Mouse (Mus musculus) intestine, postnatal 0 days (tissue): Measurements from ENCODE around the gene Oard1. TPM values are rescaled to one million over a fixed set of nuclear protein-coding genes. Genes with fewer than 3 reads are reported as not detected.
A peak's percentile ranks its signal among the peaks of the same experiment; 100 is the strongest.

Experiments used
- ATAC-seq: fragments of 200-750 bp; cut with Nextera tagmentation; 2 replicates; pipeline ENCODE4 v1.8.0; 2017; ENCODE audit warnings: mild to moderate bottlenecking, moderate TSS enrichment, moderate library complexity
- H3K27ac ChIP-seq: fragments of 300-500 bp; sonication (generic); 2 replicates; pipeline ENCODE4 v1.5.1; 2014; ENCODE audit warnings: mild to moderate bottlenecking, low read depth, low read length, moderate library complexity
- H3K27me3 ChIP-seq: fragments of 300-500 bp; sonication (generic); replicated peaks from 2 replicates; pipeline ENCODE4 v1.6.1; 2014; ENCODE audit warnings: low read length, mixed read lengths; ENCODE audit not compliant: control insufficient read depth, insufficient read depth
- H3K36me3 ChIP-seq: fragments of 300-500 bp; sonication (generic); 2 replicates; pipeline ENCODE4 v1.6.1; 2014; ENCODE audit warnings: mild to moderate bottlenecking, moderate library complexity; ENCODE audit not compliant: control insufficient read depth, insufficient read depth
- H3K4me1 ChIP-seq: fragments of 300-500 bp; sonication (generic); replicated peaks from 2 replicates; pipeline ENCODE4 v1.6.1; 2014; ENCODE audit warnings: antibody characterized with exemption, low read length, mixed read lengths; ENCODE audit not compliant: control insufficient read depth, insufficient read depth
- H3K4me2 ChIP-seq: fragments of 300-500 bp; sonication (generic); replicated peaks from 2 replicates; pipeline ENCODE4 v1.6.1; 2014; ENCODE audit warnings: low read depth, mild to moderate bottlenecking, moderate library complexity
- H3K4me3 ChIP-seq: fragments of 300-500 bp; sonication (generic); 2 replicates; pipeline ENCODE4 v1.5.1; 2014; ENCODE audit warnings: low read depth, low read length
- H3K9ac ChIP-seq: fragments of 300-500 bp; sonication (generic); 2 replicates; pipeline ENCODE4 v1.6.1; 2014; ENCODE audit warnings: mild to moderate bottlenecking, low read depth, low read length
- H3K9me3 ChIP-seq: fragments of 300-500 bp; sonication (generic); 2 replicates; pipeline ENCODE4 v1.6.1; 2016; ENCODE audit warnings: mixed run types; ENCODE audit not compliant: control insufficient read depth
- CTCF ChIP-seq: sonication (generic); IDR thresholded peaks from 2 replicates; pipeline ENCODE4 v1.5.1; 2016; ENCODE audit warnings: low read depth, mild to moderate bottlenecking, control low read depth, antibody characterized with exemption, moderate library complexity
- WGBS: fragments of 180-500 bp; shearing (Covaris S2); extraction: QIAGEN DNeasy Blood & Tissue Kit; methylation state at CpG from one replicate; pipeline ENCODE4 v1.1.7; 2014; 5-methylcytosine and 5-hydroxymethylcytosine counted together
- polyA plus RNA-seq: library from polyadenylated mRNA; unstranded; fragments of >200 nt; fragmentation: Nextera tagmentation; extraction: Ambion mirVana; gene quantifications from 2 replicates; pipeline ENCODE4 v1.2.1, GENCODE M21; 2015

Gene Oard1
- polyA plus RNA-seq, result 52.1 and 53.9 TPM in 2 replicates

DNA sequence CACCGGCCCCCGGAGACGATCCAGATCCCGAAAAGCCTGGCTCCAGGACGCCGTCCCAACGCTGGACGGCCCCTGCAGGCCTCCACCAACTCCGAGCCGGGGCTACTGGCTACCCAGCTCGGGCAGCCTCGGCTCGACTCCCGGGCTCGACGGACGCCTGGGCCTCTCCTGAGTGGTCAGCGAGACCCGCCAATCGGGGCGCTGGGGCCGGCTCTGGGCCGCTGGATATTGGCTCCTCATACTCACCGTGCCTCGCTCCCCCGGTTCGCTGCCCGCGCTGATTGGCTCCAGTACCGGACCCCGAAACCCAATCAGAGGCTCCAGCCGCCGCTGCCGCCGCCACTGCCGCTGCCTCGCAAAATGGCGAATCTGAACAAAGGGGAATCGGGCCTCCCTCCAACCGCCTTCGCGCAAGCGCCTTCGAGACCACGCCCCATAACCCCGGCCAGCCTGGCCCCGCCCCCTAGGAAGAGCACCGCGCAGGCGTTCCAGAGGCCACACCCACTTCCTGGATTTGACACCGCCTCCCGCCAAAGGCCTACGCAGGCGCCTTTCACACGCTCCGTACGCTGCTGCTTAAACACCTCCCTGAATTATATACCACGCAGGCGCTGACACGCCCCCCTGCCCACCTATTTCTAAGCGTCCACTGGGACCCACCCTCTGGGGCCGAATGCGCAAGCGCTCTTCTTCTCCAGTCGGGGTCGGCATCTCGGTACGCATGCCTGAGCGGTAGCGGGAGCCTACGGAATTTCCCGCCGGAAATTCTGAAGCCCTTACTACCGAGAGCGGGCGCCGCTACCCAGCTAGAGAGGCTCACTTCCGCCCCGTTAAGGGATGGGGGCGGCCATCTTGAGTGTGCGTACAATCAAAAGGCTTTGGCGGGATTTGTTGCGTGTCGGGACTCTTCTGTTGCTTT lies at the start of gene Oard1, which contains the start of gene Nfya:
Gene Oard1, plus strand, starts transcription at position 635 of the 919 bp plus-strand sequence.
Gene Nfya, minus strand, starts transcription at position 527 of the 919 bp plus-strand sequence.
- peak; percentile 94 for ATAC-seq
- WGBS, result under 1% methylated on average over 76 of the region's 84 CpGs
- Histone ChIP-seq H3K36me3 (peaks cover 23% of the 10 kb centered on the region), H3K4me1 (peaks cover 15% of the 10 kb centered on the region; the same call in 1 of the 2 replicates), H3K4me3 (peak within 1 kb of the TSS; percentile 87), H3K27ac (peak within 1 kb of the TSS; percentile 100), H3K4me2 (peak within 1 kb of the TSS; percentile 86), H3K9me3 (no peaks in the 10 kb centered on the region), H3K27me3 (no peaks in the 10 kb centered on the region), H3K9ac (peak within 1 kb of the TSS; percentile 92)
- TF ChIP-seq CTCF, result peak; percentile 35

DNA sequence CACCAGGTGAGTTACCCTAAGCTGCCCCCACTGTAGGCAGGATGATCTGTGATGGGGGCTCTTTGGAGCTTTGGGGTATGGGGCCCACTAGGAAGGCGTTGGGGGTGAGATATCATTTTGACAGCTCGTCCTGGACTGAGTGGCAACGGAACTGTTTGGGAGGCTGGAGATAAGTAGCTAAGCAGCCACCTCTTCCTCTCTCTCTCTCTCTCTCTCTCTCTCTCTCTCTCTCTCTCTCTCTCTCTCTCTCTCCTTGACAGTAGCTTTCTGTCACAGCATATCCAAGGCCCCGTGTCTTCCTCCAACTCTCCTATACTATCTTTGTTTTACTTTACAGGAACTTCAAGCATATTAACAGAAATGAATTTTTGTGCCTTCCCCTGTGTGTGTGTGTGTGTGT lies 49.4 kb upstream of the Oard1 start:
- no peak overlapping the region for H3K4me3 ChIP-seq
- no peaks in the 10 kb centered on the region for H3K36me3 ChIP-seq
- H3K4me1 ChIP-seq, result no peaks in the 10 kb centered on the region
- no peak overlapping the region for H3K9ac ChIP-seq
- TF ChIP-seq CTCF, result no peak
- H3K27me3 ChIP-seq, result no peaks in the 10 kb centered on the region
- ATAC-seq, result no peak
- WGBS, result 71% methylated on average over 4 of the region's 4 CpGs
- no peak overlapping the region for H3K4me2 ChIP-seq
- no peak overlapping the region for H3K27ac ChIP-seq
- no peaks in the 10 kb centered on the region for H3K9me3 ChIP-seq

DNA sequence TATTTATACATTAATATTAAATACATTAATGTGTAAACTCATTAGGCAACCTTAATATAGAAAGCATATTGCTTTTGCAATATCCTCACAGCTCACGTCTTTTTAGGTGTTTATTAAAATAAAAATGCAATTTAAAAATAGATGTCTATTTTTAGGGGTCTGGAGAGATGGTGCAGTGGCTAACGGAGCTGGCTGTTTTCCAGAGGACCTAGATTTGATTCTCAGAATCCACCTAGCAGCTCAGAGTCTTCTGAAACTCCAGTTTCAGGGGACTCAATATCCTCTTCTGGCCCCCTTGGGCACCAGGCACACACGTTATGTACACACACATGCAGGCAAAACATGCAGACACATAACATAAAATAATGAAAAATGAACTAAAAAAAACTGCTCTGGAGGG lies 47.5 kb upstream of the Oard1 start:
- 70% methylated on average over 3 of the region's 3 CpGs for WGBS
- Histone ChIP-seq H3K27ac (no peak overlapping the region), H3K9ac (no peak overlapping the region), H3K27me3 (no peaks in the 10 kb centered on the region), H3K4me1 (no peaks in the 10 kb centered on the region), H3K4me2 (no peak overlapping the region), H3K4me3 (no peak overlapping the region), H3K36me3 (no peaks in the 10 kb centered on the region), H3K9me3 (no peaks in the 10 kb centered on the region)
- ATAC-seq, result no peak
- TF ChIP-seq CTCF, result no peak

DNA sequence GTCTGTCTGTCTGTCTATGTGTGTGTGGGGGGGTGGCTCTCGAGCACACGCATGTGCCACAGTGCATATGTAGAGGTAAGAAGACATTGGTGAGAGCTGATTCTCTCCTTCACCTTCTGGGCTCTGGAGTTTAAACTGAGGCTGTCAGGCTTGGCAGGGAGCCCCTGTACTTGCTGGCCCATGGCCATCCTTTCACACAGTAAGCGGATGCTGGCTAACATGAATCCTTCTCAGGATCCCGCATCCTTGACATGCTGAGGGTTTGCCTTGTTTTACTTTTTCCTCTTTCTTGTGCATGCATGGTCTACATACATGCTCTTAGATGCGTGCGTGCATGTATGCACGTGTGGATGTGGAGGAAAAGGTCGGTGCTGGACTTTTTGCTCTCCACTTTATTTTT lies 46.8 kb upstream of the Oard1 start:
- Histone ChIP-seq H3K4me3 (no peak overlapping the region), H3K4me2 (no peak overlapping the region), H3K4me1 (no peaks in the 10 kb centered on the region), H3K9ac (no peak overlapping the region), H3K27ac (no peak overlapping the region), H3K9me3 (no peaks in the 10 kb centered on the region), H3K36me3 (no peaks in the 10 kb centered on the region), H3K27me3 (no peaks in the 10 kb centered on the region)
- no peak for TF ChIP-seq CTCF
- no peak for ATAC-seq
- WGBS, result 82% methylated on average over 8 of the region's 8 CpGs

DNA sequence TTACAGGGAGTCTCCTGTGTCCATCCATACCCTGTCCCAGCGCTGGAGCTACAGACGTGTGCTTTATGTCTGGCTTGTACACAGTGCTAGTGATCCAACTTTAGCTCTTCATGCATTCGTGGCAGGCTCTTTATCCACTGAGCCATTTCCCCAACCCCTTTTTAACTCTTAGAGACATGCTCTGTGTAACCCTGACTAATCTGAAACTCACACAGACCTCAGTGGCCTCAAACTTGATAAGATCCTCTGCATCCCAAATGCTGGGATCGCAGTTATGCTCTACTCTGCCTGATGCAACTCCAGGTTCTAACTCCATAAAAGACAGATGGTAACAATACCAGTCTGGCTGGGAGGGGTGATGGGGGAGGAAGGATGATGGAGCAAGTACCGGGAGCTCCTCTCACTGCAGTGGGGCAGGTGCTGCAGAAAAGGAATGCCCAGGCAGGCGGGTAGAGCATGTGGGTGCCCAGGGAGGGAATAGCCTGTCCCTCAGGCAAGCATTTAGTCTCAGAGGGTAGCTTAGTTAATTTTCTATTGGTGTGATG lies 46.3 kb upstream of the Oard1 start:
- WGBS, result 73% methylated on average over 6 of the region's 6 CpGs
- H3K27me3 ChIP-seq, result no peaks in the 10 kb centered on the region
- no peak overlapping the region for H3K27ac ChIP-seq
- no peaks in the 10 kb centered on the region for H3K36me3 ChIP-seq
- no peak for TF ChIP-seq CTCF
- no peak overlapping the region for H3K4me2 ChIP-seq
- ATAC-seq, result no peak
- H3K4me1 ChIP-seq, result no peaks in the 10 kb centered on the region
- H3K9ac ChIP-seq, result no peak overlapping the region
- H3K4me3 ChIP-seq, result no peak overlapping the region
- no peaks in the 10 kb centered on the region for H3K9me3 ChIP-seq

DNA sequence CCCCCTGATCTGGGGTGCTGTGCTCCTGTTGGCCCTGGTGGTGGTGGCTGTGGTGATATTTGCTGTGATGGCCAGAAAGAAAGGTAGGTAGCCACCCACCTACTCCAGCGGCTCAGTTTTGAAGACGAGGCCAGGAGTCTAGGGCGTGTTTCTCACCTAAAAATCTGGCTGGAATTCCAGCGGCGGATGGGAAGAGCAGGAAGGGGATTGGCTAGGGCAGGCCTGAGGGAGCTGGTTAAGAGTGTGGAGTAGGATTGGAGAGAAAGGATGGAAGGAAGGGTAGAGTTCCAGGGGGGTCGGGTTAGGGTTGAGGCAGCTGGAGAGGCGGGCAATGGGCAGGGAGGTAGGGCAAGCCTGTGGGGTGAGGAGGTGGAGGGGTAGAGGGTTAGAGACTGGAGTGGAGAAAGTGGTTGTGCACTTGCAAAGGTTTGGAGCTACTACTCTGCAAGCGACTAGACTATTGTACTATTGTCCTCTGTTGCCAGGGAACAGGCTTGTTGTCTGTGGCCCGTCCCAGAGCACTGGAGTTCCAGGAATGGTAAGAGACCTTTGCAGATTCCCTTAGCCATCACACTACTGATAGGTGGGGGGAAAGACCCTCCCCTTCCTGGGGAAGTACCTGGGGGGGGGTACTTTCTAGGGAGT lies 44.2 kb upstream of the Oard1 start:
- Histone ChIP-seq H3K27me3 (no peaks in the 10 kb centered on the region), H3K4me2 (no peak overlapping the region), H3K4me3 (no peak overlapping the region), H3K9ac (no peak overlapping the region), H3K4me1 (no peaks in the 10 kb centered on the region), H3K36me3 (no peaks in the 10 kb centered on the region), H3K27ac (no peak overlapping the region), H3K9me3 (no peaks in the 10 kb centered on the region)
- ATAC-seq, result no peak
- TF ChIP-seq CTCF, result no peak
- WGBS, result 69% methylated on average over 9 of the region's 9 CpGs
